Mouse (Mus musculus) intestine, embryonic 16.5 days (tissue): Measurements from ENCODE around the gene Nkx1-2. TPM values are rescaled to one million over a fixed set of nuclear protein-coding genes. Genes with fewer than 3 reads are reported as not detected.

ENCODE experiments used
- ATAC-seq: fragments of 200-750 bp; cut with Nextera tagmentation; 2 replicates; pipeline ENCODE4 v1.8.0; 2017; ENCODE audit warnings: moderate TSS enrichment, moderate library complexity
- H3K27ac ChIP-seq: fragments of 300-500 bp; sonication (generic); 2 replicates; pipeline ENCODE4 v1.5.1; 2014; ENCODE audit warnings: mild to moderate bottlenecking, low read length
- H3K27me3 ChIP-seq: fragments of 300-500 bp; sonication (generic); replicated peaks from 2 replicates; pipeline ENCODE4 v1.6.1; 2014; ENCODE audit warnings: low read length, control low read depth, mixed read lengths; ENCODE audit not compliant: control insufficient read depth, insufficient read depth
- H3K36me3 ChIP-seq: fragments of 300-500 bp; sonication (generic); 2 replicates; pipeline ENCODE4 v1.6.1; 2014; ENCODE audit warnings: low read length, control low read depth; ENCODE audit not compliant: control insufficient read depth, insufficient read depth
- H3K4me1 ChIP-seq: fragments of 300-500 bp; sonication (generic); 2 replicates; pipeline ENCODE4 v1.6.1; 2014; ENCODE audit warnings: low read length, control low read depth, mixed read lengths; ENCODE audit not compliant: control insufficient read depth, insufficient read depth
- H3K4me2 ChIP-seq: fragments of 300-500 bp; sonication (generic); 2 replicates; pipeline ENCODE4 v1.6.1; 2014; ENCODE audit warnings: low read depth, low read length, control low read depth
- H3K4me3 ChIP-seq: fragments of 300-500 bp; sonication (generic); 2 replicates; pipeline ENCODE4 v1.5.1; 2014; ENCODE audit warnings: mild to moderate bottlenecking, low read length
- H3K9ac ChIP-seq: fragments of 300-500 bp; sonication (generic); 2 replicates; pipeline ENCODE4 v1.6.1; 2014; ENCODE audit warnings: low read depth, low read length
- H3K9me3 ChIP-seq: fragments of 300-500 bp; sonication (generic); 2 replicates; pipeline ENCODE4 v1.6.1; 2016; ENCODE audit warnings: low read length, control low read depth; ENCODE audit not compliant: control insufficient read depth
- WGBS: fragments of 180-500 bp; shearing (Covaris S2); extraction: QIAGEN DNeasy Blood & Tissue Kit; methylation state at CpG from one replicate; pipeline ENCODE4 v1.1.7; 2014; 5-methylcytosine and 5-hydroxymethylcytosine counted together
- polyA plus RNA-seq: library from polyadenylated mRNA; unstranded; fragments of >200 nt; fragmentation: Nextera tagmentation; extraction: Ambion mirVana; gene quantifications from 2 replicates; pipeline ENCODE4 v1.2.1, GENCODE M21; 2015

Gene Nkx1-2
- polyA plus RNA-seq, 1 experiment from 2014 or later, result 0.70 TPM

DNA sequence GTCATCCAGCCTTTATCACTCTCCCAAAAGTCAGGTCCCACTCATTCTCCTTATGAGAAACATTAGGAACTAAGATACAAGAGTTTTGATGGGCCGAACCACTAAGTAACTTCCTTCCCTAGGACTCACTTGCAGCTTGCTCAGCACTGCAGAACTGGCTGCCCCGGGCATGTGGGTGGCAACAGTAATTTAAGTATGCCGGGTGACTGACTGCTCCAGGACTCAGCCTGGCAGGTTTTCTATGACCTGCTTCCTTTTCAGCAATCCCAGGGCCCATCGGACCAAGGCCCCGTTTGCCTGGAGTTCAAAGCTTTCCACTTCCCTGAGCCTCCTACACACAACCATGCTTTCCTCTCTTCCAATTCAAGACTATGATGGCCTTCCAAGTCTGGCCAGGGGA lies 42.9 kb downstream of the Nkx1-2 start:
- Histone ChIP-seq H3K27ac (peak overlapping the region; percentile 27; the same call in 1 of the 2 replicates), H3K36me3 (peaks cover 16% of the 10 kb centered on the region), H3K9me3 (no peaks in the 10 kb centered on the region), H3K27me3 (no peaks in the 10 kb centered on the region), H3K4me3 (no peak overlapping the region), H3K4me1 (no peaks in the 10 kb centered on the region; the same call in 1 of the 2 replicates), H3K4me2 (no peak overlapping the region), H3K9ac (no peak overlapping the region)
- no peak for ATAC-seq
- WGBS, result 80% methylated on average over 5 of the region's 5 CpGs

- H3K36me3 ChIP-seq, result peaks cover 16% of the 10 kb centered on the region
- H3K4me2 ChIP-seq, result no peak overlapping the region
- H3K27ac ChIP-seq, result 0 out of 2 replicates have a peak overlapping the region, but pooled peaks have one; percentile 19
- H3K9ac ChIP-seq, result no peak overlapping the region
- H3K4me1 ChIP-seq, result no peaks in the 10 kb centered on the region; the same call in 1 of the 2 replicates
- WGBS, result 31% methylated on average over 4 of the region's 4 CpGs
- no peaks in the 10 kb centered on the region for H3K27me3 ChIP-seq
- H3K4me3 ChIP-seq, result no peak overlapping the region
- peak; percentile 30 for ATAC-seq
- no peaks in the 10 kb centered on the region for H3K9me3 ChIP-seq
These were observed 43.5 kb downstream of the Nkx1-2 start for GRCm38 (mm10) chr7:132555911-132556310.

DNA sequence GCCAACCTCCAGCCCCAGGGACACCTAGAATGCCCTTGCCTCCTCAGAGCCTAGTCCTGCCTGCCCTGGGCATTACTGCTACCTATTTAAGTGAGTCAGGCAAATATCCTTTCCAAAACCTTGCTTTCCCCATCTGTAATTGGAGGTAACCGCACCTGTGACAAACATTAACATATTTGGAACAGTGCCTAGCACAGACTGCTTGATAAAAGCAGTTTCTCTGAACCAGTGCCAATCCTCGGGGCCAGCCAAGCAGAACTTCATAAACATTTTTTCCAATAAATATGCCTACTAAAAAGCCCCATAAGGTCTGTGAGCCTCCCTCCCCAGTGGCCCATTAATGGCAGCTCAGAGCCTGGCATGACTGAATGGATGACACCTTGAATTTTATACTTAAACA lies 45.3 kb downstream of the Nkx1-2 start:
- H3K4me3 ChIP-seq, result no peak overlapping the region
- H3K9ac ChIP-seq, result no peak overlapping the region
- no peak overlapping the region for H3K4me2 ChIP-seq
- ATAC-seq, result no peak
- no peak overlapping the region for H3K27ac ChIP-seq
- H3K9me3 ChIP-seq, result no peaks in the 10 kb centered on the region
- no peaks in the 10 kb centered on the region; the same call in 1 of the 2 replicates for H3K4me1 ChIP-seq
- H3K27me3 ChIP-seq, result no peaks in the 10 kb centered on the region
- 61% methylated on average over 2 of the region's 2 CpGs for WGBS
- peaks cover 15% of the 10 kb centered on the region for H3K36me3 ChIP-seq

GRCm38 (mm10) chr7:132551351-132552126 lies 47.9 kb downstream of the Nkx1-2 start:
- WGBS, result under 1% methylated on average over 27 of the region's 27 CpGs
- Histone ChIP-seq H3K9me3 (no peaks in the 10 kb centered on the region), H3K4me3 (peak overlapping the region; percentile 60), H3K27me3 (no peaks in the 10 kb centered on the region), H3K36me3 (peaks cover under 1% of the 10 kb centered on the region; the same call in 1 of the 2 replicates), H3K4me1 (no peaks in the 10 kb centered on the region), H3K4me2 (peak overlapping the region; percentile 87), H3K9ac (peak overlapping the region; percentile 69), H3K27ac (peak overlapping the region; percentile 50)
- ATAC-seq, result peak; percentile 94

- 79% methylated on average over 3 of the region's 3 CpGs for WGBS
- Histone ChIP-seq H3K9ac (no peak overlapping the region), H3K4me1 (peaks cover 2% of the 10 kb centered on the region; the same call in 1 of the 2 replicates), H3K36me3 (no peaks in the 10 kb centered on the region), H3K4me3 (no peak overlapping the region), H3K27ac (no peak overlapping the region), H3K9me3 (no peaks in the 10 kb centered on the region), H3K27me3 (no peaks in the 10 kb centered on the region), H3K4me2 (no peak overlapping the region)
- no peak for ATAC-seq
These were observed 52.3 kb downstream of the Nkx1-2 start for GRCm38 (mm10) chr7:132547126-132547525.

Other genes with a start within 250 kb of the Nkx1-2 start
- 1,956 and 2,187 TPM in 2 replicates for gene Oat, start 23.2 kb downstream of the Nkx1-2 start, polyA plus RNA-seq
- 47.8 and 54.7 TPM in 2 replicates for gene Lhpp, start 11.0 kb upstream of the Nkx1-2 start, polyA plus RNA-seq
- 22.2 and 23.7 TPM in 2 replicates for gene Fam53b, start 214.2 kb upstream of the Nkx1-2 start, polyA plus RNA-seq